Mouse (Mus musculus): Measurements from ENCODE around the gene Tomm40. TPM values are rescaled to one million over a fixed set of nuclear protein-coding genes. Genes with fewer than 3 reads are reported as not detected.

The Tomm40 gene
- total RNA-seq, 2 experiments from 2014 or later = 110 to 115 TPM

GRCm38 (mm10) chr7:19686521-19686920 lies 28.7 kb downstream of the Tomm40 start:
- DNase-seq = no peak

- DNase-seq = no peak
Observed at GRCm38 (mm10) chr7:19685374-19685773, 29.9 kb downstream of the Tomm40 start.

- no peak for DNase-seq
Observed at GRCm38 (mm10) chr7:19683771-19684201, 31.5 kb downstream of the Tomm40 start.

GRCm38 (mm10) chr7:19682979-19683378 lies 32.3 kb downstream of the Tomm40 start:
- DNase-seq = no peak

- no peak for DNase-seq
Observed at GRCm38 (mm10) chr7:19681202-19681694, 34.0 kb downstream of the Tomm40 start, which contains the start of the genes Gm44805 and Apoc4. Gm44805 (minus strand) TSS chr7:19681423. Apoc4 (minus strand) TSS chr7:19681479.

GRCm38 (mm10) chr7:19680702-19681101 lies 34.5 kb downstream of the Tomm40 start:
- DNase-seq = no peak

GRCm38 (mm10) chr7:19678901-19679300 lies 36.3 kb downstream of the Tomm40 start:
- DNase-seq = no peak

GRCm38 (mm10) chr7:19677872-19678271 lies 37.4 kb downstream of the Tomm40 start, which contains the start of gene Apoc2:
Apoc2 (minus strand) TSS chr7:19677941.
- DNase-seq = no peak

GRCm38 (mm10) chr7:19676662-19677061 lies 38.6 kb downstream of the Tomm40 start:
- DNase-seq = no peak

- no peak for DNase-seq
Observed at GRCm38 (mm10) chr7:19675824-19676223, 39.4 kb downstream of the Tomm40 start.

GRCm38 (mm10) chr7:19673083-19673699 lies 42.0 kb downstream of the Tomm40 start:
- no peak for DNase-seq

- DNase-seq = no peak
Observed at GRCm38 (mm10) chr7:19671511-19671910, 43.7 kb downstream of the Tomm40 start.

- peak; percentile 87 to 90 for DNase-seq
Observed at GRCm38 (mm10) chr7:19668947-19669721, 46.1 kb downstream of the Tomm40 start.

GRCm38 (mm10) chr7:19667434-19667833 lies 47.8 kb downstream of the Tomm40 start:
- DNase-seq = no peak

GRCm38 (mm10) chr7:19666750-19667149 lies 48.5 kb downstream of the Tomm40 start:
- DNase-seq = no peak

GRCm38 (mm10) chr7:19664955-19665841 lies 50.0 kb downstream of the Tomm40 start, which contains the start of gene Clptm1:
Clptm1 (minus strand) TSS chr7:19665033.
- DNase-seq = peak; percentile 97 to 98

GRCm38 (mm10) chr7:19664455-19664954 lies 50.7 kb downstream of the Tomm40 start:
- no peak for DNase-seq

- no peak for DNase-seq
Observed at GRCm38 (mm10) chr7:19663940-19664339, 51.3 kb downstream of the Tomm40 start.

GRCm38 (mm10) chr7:19652614-19653013 lies 62.6 kb downstream of the Tomm40 start:
- no peak for DNase-seq

Data from layer of hippocampus, postnatal 36 days (tissue).